Mouse (Mus musculus): ENCODE results near the gene Olfr364-ps1.

Gene Olfr364-ps1

GRCm38 (mm10) chr2:37139022-37139421, at the start of gene Olfr364-ps1:
TSS of gene Olfr364-ps1 (plus strand) at chr2:37139322.
- no peak for DNase-seq (ENCODE audit: low read depth, low spot score)

- no peak for DNase-seq (ENCODE audit: low read depth, low spot score)
Measured at GRCm38 (mm10) chr2:37117810-37118209, 21.3 kb upstream of the Olfr364-ps1 start, which contains the start of gene Olfr362. TSS of gene Olfr362 (minus strand) at chr2:37117910.

- DNase-seq (ENCODE audit: low read depth, low spot score), result no peak
Measured at GRCm38 (mm10) chr2:37187898-37188297, 48.8 kb downstream of the Olfr364-ps1 start, which contains the start of gene Olfr365. TSS of gene Olfr365 (plus strand) at chr2:37188198.

All from mesoderm, embryonic 11.5 days (tissue).